Mouse (Mus musculus) erythroblast, embryonic 14.5 days (primary cell): Measurements from ENCODE around the gene Pth1r.

ENCODE experiments used
- GATA1 ChIP-seq: IDR thresholded peaks from 2 replicates; pipeline ENCODE4 v1.6.1; 2012; ENCODE audit warnings: low read length, inconsistent platforms, mixed read lengths
- TAL1 ChIP-seq: IDR thresholded peaks from 3 replicates; pipeline ENCODE4 v1.6.1; 2012; ENCODE audit warnings: low read length, inconsistent platforms, mixed read lengths

GRCm38 (mm10) chr9:110733102-110733501 is 13.8 kb downstream of the Pth1r start:
- TF ChIP-seq TAL1 (no peak), GATA1 (no peak)
